Mouse (Mus musculus): ENCODE measurements at regions not wholly inside any gene's neighbourhood (a gene's known extent, or its start where the extent isn't known, plus 50 kb on each side); places are given as distances from the start of the nearest gene placed in this dataset.

- TF ChIP-seq EP300 (IDR thresholded peaks at IDR 0.05) (no peak), CTCF (IDR thresholded peaks at IDR 0.05) (no peak)
Measured at GRCm38 (mm10) chr3:21118164-21118902, 751.4 kb upstream of the Agtr1b start.

Measured in lung, postnatal 0 days (tissue).